Mouse (Mus musculus) A20 (cell line): Measurements from ENCODE around the gene Mdn1.

Experiments
- DNase-seq: peaks from one replicate; pipeline ENCODE4 v3.0.0-alpha.2; 2011; ENCODE audit warnings: low read depth, low spot score

Gene Mdn1

DNA sequence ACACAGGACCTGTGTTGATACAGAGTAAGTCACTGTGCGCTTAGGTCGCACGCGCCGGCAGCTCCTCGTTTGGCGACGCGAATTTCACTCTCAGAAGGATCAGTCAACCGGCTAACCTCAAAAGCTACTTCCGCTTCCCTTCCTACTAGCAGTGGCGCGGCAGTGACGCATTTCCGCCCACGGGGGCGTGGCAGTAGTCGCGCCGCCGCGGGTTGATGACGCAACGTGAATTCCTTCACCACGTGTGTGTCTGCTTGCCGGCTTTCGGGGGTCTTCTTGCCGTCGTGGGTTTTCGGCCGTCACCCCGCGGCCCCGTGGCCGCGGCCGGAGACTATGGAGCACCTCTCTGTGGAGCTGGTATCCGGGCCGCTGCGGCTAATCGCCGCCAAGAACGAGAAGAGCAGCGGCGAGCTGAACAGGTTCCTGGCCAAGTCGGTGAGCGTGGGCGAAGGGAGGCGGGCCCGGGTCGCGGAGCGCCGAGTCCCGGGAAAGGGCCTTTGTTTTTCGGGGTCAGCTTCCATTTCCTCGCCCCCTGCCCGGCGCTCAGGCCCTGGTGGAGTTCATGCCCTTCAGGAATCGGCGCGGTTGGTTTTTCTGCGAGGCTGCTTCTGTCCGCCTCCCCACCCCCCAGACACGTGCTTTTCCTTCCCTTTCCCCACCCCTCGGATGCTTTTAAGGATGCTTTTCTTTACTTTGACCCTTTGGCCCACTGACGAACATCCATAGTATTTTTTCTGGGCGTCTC, at the start of gene Mdn1:
Gene Mdn1 (plus strand): TSS at position 202 of the 745 bp plus-strand sequence.
- peak; percentile 95 for DNase-seq

DNA sequence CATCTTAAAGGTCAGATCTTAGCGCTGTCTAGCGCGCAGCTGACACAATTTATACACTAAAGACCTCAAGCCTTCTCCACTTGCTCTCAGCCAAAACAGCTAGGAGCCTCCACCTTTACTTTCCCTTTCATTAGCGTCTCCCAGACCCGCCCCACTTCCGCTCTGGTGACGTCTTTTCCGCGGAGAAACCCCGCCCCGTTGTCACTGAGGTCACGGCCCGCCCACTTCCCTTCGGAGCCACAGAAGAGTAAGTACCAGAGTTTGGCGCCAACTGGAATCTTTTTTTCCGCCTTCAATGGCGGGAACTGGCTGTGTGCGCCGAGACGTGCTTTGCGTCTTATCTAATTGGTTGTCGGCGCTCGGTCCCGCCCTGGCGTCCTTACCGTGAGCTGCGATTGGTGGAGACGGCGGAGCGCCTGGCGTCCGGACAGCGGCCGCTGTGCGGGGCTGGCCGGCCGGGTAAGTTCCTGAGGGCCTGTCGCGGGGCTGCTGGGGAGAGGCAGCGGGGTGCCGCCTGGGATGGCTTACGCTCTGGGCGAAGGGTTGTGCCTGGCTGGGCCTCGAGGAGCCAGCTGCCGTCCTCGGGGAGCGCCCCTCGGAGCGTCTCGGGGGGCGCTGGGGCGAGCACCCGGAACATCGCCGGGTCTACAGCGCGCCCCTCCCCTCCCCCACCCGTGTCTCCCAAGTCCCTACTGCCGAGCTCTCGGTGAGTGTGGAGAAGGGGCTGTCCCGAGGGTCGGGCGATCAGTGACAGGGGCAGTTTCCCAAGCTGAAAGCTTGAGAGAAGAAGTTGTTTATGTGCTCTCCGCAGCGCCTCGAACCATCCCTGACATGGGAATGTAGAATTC, 41.7 kb upstream of the Mdn1 start, which contains the start of gene Casp8ap2:
Gene Casp8ap2 (plus strand): TSS at position 418 of the 848 bp plus-strand sequence.
- peak; percentile 100 for DNase-seq

DNA sequence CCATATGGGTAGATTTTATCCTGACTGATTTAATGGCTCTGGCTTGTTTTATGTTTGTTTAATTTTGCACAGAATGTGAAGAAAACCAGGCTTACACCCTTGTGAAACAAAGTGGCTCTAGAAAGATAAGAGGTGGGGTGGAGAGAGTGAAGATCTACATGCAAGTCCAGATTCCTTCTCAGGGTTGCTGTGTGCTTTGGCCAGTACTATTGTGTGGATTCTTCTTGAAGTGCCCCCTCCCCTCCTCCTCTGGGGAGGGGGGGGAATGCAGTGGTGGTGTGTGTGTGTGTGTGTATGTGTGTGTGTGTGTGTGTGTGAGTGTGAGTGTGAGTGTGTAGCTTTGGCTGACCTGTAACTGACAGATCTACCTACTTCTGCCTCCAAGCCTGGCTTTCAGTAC, 35.3 kb upstream of the Mdn1 start:
- no peak for DNase-seq

DNA sequence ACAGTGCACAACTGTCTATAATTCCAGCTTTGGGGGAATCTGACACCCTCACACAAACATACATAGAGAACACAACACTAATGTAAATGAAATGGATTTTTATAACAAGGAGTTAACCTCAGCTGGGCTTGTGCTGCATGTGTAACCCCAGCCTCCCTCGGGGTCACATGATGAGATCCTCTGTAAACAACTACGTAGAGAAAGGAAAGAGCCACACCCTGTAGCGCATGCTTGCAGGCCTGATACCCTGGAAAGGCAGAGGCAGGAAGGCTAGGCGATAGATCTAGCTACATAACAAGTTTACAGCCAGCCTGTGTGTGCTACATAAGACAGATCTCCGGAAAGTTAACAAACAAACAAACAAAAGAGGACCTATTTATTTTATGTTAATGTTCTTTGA, 5.2 kb upstream of the Mdn1 start:
- no peak for DNase-seq

DNA sequence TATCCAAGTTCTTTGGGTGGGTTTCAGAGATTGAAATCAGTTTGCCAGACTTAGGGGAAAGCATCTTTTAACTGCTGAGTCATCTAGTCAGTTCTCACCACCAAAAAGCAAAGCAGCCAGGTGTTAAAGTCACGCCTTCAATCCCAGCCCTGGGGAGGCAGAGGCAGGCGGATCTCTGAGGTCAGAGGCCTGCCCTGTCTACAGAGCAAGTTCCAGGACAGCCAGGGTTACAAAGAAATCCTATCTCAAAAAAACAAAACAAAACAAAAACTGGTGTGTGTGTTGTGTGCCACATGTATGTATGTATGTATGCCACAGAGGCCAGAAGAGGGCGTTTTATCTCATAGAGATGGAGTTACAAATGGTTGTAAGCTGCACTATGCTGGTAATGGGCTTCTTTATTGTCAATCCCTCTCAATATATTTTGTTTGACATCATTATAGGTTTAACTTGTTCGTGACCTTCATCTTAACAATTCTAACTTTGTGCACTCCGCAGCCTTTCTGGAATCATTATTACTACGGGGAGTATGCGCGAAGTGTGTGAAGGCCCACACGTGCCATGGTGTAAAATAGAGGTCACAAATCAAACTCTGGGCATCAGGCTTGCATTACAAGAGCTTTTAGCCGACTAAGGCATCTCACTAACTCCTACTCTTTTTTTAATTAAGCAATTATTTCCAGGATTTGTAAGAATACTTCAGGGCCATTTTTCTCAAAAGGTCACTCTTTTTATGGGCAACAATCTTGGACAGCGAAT, 594 bp upstream of the Mdn1 start:
- DNase-seq = peak; percentile 74

DNA sequence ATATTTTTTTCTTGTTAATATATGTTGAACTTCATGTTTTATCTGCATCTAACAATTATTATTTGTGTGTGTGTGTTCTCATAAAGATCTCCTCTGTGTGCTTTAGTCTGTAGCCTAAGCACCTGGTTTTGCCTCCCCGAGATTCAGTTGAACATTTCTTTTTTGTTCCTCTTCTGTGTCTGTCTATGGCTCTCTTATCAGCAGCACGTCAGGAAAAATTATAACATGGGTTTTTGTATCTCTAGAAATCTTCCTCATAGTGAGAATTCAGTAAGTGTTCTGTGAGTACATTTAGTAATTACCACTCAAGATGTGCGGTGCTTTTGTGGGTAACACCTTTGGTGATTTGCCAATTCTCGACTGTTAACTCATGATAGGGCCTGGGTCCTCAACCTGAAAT, 8.9 kb downstream of the Mdn1 start:
- no peak for DNase-seq

DNA sequence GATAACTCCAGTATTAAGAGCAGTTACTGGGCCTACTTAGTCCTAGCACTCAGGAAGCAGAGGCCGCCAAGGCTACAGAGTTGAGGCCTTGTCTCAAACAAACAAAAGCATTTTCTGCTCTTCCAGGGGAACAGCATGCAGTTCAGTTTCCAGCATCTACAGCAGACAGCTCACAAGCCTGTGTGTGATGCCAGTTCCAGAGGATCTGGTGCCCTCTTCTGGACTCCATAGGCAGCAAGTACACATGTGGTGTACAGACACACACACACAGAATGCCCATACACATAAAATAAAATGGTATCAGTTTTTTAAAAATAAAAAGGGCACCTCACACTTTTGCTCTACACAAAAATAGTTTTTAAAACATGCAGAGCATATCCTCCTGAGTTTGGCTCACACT, 11.4 kb downstream of the Mdn1 start:
- DNase-seq = peak; percentile 40

DNA sequence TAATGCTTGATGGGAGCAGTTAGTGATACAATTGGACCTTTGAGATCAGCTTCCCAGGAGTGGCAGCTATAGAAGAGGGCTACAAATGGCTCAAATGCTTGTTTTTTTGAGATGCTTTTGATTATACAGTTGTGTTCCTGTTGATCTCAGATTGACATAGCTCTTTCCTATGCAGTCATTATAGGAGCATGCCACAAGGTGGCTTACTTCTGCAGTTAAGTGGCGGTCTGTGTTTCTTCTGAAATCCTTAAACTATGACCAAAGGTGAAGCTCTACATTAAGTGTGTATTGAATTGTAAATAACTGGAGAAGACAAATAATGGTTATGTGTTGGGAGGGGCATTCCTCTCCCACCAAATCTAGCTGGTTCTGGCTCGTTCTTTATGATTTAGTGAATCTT, 12.9 kb downstream of the Mdn1 start:
- peak; percentile 22 for DNase-seq

DNA sequence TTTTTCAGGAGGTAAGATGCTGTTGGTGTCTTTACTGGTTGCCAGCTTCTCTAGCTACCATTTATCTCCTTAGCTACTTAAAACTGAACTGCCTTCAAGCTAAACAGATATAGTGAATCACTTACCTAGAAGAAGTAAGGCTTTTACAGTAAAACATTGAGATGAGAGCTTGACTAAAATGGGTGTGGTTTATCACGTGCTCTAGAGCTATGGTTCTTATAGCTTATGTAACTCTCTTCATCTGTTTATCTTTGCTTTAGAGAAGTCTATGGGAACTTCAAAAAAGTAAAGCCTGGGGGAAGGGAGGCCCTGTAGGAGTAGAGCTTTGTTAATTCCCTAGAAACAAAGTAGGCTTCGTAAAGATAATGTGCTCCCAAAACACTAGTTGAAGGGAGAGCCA, 17.1 kb downstream of the Mdn1 start:
- DNase-seq = no peak

DNA sequence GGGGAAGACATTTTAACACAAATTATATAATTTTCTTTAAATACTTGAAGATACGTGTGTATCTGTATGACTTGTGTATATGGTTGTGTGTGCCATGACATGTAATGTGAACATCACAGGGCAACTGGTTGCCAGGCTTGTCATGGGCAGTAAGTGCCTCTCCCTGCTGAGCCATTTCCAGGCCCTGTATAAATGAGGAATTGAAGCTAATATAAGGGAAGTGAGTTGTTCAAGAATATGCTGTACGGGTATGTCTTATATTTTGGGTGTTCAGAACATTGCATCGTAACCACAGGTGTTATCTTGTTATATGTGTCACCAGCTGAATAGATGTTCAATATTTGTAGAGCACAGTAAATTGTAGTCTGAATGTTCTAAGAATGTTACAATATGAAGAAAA, 20.6 kb downstream of the Mdn1 start:
- DNase-seq = peak; percentile 48

DNA sequence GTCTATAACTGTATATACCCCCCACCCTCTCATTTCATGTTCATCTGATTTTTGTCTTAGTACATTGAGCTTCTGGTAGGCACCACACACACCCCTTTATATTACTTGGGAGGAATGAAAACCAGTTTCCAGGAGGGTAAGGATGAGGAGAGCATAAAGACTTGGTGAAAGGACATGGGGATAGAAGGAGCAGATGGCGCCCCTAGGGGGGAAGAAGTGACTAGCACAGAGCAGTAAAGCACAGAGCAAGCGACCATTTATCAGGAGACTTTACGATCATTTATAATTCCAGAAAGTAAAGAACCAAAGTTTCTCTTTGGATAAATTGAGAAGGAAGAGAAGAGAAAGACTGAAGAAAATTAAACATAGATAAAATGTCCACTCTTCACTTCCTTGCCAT, 23.9 kb downstream of the Mdn1 start:
- DNase-seq = peak; percentile 21

DNA sequence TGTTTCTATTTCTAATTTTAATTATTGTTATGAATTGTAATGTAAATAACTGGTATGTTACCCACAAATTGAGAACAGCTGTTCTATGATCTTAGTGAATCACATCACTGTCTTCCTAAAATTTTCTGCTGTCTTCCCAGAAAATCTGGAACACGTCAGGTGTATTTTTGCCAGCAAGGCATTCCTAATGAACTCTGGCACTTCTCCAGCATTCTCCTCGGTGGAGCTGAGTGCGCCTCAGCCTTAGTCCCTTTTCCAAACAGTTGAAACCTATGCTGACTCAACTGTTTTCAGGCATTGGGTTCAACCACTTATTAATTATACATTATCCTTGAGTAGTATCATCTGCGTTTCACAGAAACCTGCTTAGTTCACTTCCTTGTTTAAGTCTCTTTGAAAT, 25.6 kb downstream of the Mdn1 start:
- no peak for DNase-seq

DNA sequence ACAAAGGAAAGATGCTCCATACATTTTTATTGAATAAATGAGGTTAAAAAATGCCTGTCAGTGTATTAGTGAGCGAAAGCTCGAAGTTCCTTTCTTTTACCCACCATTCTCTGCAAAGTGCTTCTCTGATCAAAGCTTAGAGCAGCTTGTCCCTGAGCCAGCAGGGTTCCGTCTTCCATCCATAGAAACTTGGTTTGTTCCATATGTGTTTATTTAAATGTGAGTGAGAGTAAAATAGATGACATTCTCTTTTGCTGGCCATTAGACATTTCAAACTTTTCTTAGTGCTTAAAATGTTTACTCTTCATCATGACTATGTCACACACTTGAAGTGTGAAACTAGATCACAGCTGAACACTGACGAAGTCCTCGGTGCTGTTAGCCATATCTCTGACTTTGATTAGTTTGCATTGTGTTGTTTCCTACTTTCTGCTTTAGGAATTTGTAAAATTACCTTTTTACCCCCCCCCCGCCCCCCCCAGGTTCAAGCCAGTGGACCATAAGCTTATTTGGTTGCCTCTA, 26.2 kb downstream of the Mdn1 start:
- no peak for DNase-seq

DNA sequence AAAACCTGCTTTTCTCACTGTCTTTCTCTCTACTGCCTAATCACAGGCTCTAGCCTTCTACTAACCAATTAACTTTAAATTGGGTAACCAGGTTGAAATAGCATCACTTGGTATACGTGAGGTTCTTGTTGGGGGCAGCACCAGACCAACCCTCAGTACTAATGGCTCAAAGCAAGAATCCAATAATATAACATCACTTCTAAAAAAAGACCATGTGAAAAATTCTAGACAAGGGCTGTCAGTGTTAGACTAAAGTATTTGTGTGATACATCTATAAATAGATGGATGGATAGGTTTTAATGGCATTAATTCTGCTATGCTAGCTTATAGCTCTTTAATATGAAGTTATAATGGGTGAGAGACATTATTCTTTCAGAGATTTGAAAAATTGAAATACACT, 60.8 kb downstream of the Mdn1 start:
- no peak for DNase-seq

DNA sequence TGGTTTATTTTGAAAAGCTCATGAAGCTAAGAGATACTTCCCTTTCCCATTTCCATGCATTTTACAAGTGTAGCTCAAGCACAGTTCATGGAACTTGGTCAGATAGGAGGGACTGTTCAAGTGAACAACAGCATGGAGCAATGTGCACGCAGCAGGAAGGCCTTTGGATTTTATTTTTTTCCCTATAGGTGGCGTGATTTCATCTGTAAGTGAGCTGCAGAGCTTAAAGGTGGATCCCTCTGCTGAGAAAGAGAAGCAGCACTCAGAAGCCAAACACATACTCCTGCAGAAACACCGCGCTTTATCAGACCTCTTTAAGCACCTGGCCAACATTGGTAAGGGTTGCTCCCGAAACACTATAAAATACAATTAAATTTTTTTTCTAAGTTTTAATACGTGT, 88.5 kb downstream of the Mdn1 start:
- DNase-seq = peak; percentile 9

DNA sequence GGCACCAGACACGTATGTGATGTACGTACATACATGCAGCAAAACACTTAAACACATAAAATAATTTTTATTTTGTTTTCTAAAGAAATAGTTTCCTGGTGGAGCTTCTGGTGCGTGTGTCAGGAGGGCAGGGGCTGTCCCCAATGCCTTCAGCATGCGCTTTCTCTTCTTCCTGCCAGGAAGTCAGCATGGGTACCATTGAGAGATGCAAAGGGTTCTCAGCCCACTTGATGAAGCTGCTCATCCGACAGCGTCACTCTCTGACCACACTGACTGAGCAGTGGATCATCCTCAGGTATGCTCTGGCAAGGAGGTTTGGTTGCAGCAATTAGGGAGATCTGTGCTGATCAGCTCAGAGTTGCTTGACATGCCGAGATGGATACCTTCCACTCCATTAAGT, 91.5 kb downstream of the Mdn1 start:
- DNase-seq = no peak

DNA sequence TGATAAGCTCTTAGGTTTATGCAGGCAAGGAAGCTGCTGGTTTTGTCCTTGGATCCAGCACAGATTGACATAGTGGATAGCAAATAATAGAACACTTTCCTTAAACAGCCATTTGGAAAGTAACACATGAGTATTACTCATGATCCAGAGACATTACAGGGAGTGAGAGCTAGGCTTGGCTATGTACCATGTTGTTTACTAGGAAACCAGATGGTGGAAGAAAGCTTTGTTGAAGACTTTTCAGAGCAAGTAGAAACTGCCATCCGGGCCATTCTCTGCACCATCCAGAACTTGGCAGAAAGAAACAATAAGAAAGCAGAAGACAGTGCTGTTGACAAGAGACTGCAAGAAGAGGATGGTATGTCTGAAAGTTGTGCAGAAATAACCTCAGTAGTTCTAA, 93.8 kb downstream of the Mdn1 start:
- DNase-seq = no peak

DNA sequence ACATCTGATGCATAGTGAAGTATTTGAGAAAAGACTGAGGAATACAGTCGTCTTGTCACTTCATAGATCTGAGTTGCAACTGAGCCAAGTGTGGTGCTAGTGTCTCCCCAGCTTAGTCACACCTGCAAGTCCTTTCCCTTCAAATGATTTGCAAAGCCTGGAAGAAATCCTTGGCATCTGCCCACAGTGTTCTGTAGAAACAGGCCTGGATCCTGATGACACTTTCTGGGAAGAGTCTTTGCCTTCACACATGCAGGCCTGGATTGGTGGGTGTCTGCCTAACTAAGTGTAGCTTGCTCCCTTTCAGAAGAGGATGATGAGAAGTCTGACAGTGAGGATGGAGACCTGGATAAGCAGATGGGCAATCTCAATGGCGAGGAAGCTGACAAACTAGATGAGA, 100.5 kb downstream of the Mdn1 start:
- DNase-seq = no peak

DNA sequence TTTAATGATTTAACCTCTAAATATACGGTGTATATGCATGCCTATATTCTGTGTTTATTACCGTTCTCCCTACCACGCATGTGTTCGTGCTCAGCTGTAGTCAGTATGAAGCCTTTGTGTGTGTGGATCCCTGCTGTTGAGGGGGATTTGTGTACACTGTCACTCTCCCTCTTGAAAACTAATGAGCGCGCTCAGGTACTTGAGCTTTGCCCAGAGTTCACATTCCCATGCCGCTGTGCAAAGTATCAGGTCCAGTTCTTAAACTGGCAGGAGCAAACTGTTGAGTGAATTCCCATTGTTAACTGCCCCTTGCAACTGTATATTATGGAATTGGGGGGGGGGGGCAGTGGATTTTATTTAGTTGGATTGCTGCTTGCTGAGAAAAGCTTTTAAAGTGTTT, 110.6 kb downstream of the Mdn1 start:
- no peak for DNase-seq

DNA sequence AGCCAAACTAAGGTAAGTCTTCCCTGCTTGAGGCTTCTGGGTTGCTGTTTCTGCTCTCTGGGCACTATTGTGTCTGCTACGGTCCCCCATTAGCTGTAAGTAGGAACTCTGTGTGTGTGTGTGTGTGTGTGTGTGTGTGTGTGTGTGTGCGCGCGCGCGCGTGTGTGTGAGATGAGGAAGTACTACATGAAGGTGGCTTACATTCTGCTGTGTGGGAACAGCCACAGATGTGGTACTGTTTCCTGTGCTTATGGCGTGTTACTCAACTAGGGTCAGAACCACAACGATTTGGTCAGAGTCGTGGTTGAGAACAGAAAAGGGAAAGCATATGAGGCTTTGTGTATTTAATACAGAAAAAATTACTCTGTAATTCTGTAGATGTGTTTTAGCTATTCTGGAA, 111.1 kb downstream of the Mdn1 start:
- peak; percentile 26 for DNase-seq

DNA sequence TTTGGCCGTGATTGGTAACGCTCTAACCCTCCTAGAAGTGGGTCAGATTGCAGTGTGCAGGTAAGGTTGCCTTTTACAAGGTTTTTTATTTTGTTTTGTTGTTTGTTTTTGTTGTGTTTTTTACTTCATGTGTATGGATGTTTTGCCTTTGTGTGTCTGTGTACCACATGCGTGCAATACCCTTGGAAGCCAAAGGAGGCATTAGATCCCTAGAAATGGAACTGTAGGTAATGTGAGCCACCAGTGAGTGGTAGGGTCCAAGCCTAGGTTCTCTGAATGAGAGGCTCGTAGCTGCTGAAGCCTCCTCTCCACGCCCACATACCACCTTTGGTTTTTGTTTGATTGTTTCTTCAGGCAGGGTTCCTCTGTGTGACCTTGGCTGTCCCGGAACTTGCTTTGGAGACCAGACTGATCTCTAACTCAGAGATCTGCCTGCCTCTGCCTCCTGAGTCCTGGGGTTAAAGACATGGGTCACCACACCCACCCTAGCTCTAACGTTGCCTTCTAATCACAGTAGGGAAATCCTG, 113.4 kb downstream of the Mdn1 start:
- DNase-seq = no peak

DNA sequence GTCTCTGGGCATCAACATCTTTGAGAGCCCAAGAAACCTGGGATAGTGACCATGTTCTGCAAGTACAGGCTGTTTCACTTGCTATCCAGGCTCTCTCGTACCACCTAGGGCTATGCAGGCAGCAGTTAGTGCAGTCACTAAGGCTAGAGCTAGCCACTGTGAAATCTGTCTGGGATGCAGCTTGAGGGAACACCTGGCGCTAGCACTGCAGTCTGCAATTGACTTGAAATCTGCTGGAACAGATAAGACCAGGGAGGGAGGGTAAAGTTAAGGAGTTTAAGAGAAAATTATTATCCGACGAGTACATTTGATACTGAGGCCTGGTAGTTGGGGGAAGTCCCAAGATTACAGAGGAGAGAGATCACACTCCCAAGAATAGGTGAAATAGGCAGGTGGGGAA, 123.1 kb downstream of the Mdn1 start:
- DNase-seq = no peak
